Mouse (Mus musculus) stomach, embryonic 14.5 days (tissue): ENCODE measurements around the gene Spdye4a. TPM values are rescaled to one million over a fixed set of nuclear protein-coding genes. Genes with fewer than 3 reads are reported as not detected.
A peak's percentile ranks its signal among the peaks of the same experiment; 100 is the strongest.
"Not testable (repeated sequence)": the region's sequence is repeated elsewhere in the genome, so short reads cannot be mapped to it uniquely, and the experiment has no call there.

Experiments used
- ATAC-seq: fragments of 200-750 bp; cut with Nextera tagmentation; 2 replicates; pipeline ENCODE4 v1.8.0; 2017; ENCODE audit warnings: low read depth, moderate TSS enrichment; ENCODE audit not compliant: insufficient number of reproducible peaks, insufficient read depth, low FRiP score
- H3K27ac ChIP-seq: fragments of 300-500 bp; sonication (generic); 2 replicates; pipeline ENCODE4 v1.5.1; 2014; ENCODE audit warnings: mild to moderate bottlenecking, low read length, moderate library complexity, mixed read lengths
- H3K27me3 ChIP-seq: fragments of 300-500 bp; sonication (generic); 2 replicates; pipeline ENCODE4 v1.6.1; 2014; ENCODE audit warnings: low read length, control low read depth, mixed read lengths; ENCODE audit not compliant: control insufficient read depth, insufficient read depth
- H3K36me3 ChIP-seq: fragments of 300-500 bp; sonication (generic); 2 replicates; pipeline ENCODE4 v1.6.1; 2014; ENCODE audit warnings: mild to moderate bottlenecking, control low read depth, low read length, moderate library complexity, mixed read lengths; ENCODE audit not compliant: control insufficient read depth, insufficient read depth
- H3K4me1 ChIP-seq: fragments of 300-500 bp; sonication (generic); 2 replicates; pipeline ENCODE4 v1.6.1; 2014; ENCODE audit warnings: low read length, control low read depth, mixed read lengths; ENCODE audit not compliant: control insufficient read depth, insufficient read depth
- H3K4me2 ChIP-seq: fragments of 300-500 bp; sonication (generic); replicated peaks from 2 replicates; pipeline ENCODE4 v1.6.1; 2014; ENCODE audit warnings: low read depth, low read length, control low read depth
- H3K4me3 ChIP-seq: fragments of 300-500 bp; sonication (generic); 2 replicates; pipeline ENCODE4 v1.5.1; 2014; ENCODE audit warnings: low read depth, low read length, control low read depth
- H3K9ac ChIP-seq: fragments of 300-500 bp; sonication (generic); replicated peaks from 2 replicates; pipeline ENCODE4 v1.6.1; 2014; ENCODE audit warnings: low read depth, mild to moderate bottlenecking, control low read depth, low read length, moderate library complexity, mixed read lengths
- H3K9me3 ChIP-seq: fragments of 300-500 bp; sonication (generic); 2 replicates; pipeline ENCODE4 v1.6.1; 2016; ENCODE audit warnings: low read depth, low read length, control low read depth; ENCODE audit not compliant: control insufficient read depth
- WGBS: fragments of 180-500 bp; shearing (Covaris S2); extraction: QIAGEN DNeasy Blood & Tissue Kit; methylation state at CpG from one replicate; pipeline ENCODE4 v1.1.7; 2014; 5-methylcytosine and 5-hydroxymethylcytosine counted together
- polyA plus RNA-seq: library from polyadenylated mRNA; unstranded; fragments of >200 nt; fragmentation: Nextera tagmentation; extraction: Ambion mirVana; gene quantifications from 2 replicates; pipeline ENCODE4 v1.2.1, GENCODE M21; 2014

Gene Spdye4a
- polyA plus RNA-seq, 1 experiment from 2014 or later = not detected

GRCm38 (mm10) chr5:143213832-143214231 is 12.9 kb downstream of the Spdye4a start:
- no peaks in the 10 kb centered on the region for H3K27me3 ChIP-seq
- no peaks in the 10 kb centered on the region for H3K9me3 ChIP-seq
- WGBS = 65% methylated on average over 2 of the region's 2 CpGs
- H3K4me3 ChIP-seq = no peak overlapping the region
- no peak overlapping the region for H3K27ac ChIP-seq
- no peak overlapping the region for H3K4me2 ChIP-seq
- ATAC-seq = no peak
- H3K4me1 ChIP-seq = no peaks in the 10 kb centered on the region
- no peak overlapping the region for H3K9ac ChIP-seq
- H3K36me3 ChIP-seq = no peaks in the 10 kb centered on the region

- H3K4me2 ChIP-seq = no peak overlapping the region
- H3K9me3 ChIP-seq = no peaks in the 10 kb centered on the region
- ATAC-seq = no peak
- WGBS = 77% methylated on average over 3 of the region's 3 CpGs
- H3K4me1 ChIP-seq = no peaks in the 10 kb centered on the region
- H3K27me3 ChIP-seq = no peaks in the 10 kb centered on the region
- no peak overlapping the region for H3K27ac ChIP-seq
- no peak overlapping the region for H3K4me3 ChIP-seq
- no peaks in the 10 kb centered on the region for H3K36me3 ChIP-seq
- H3K9ac ChIP-seq = no peak overlapping the region
These were observed 21.7 kb downstream of the Spdye4a start for GRCm38 (mm10) chr5:143205015-143205414.

DNA sequence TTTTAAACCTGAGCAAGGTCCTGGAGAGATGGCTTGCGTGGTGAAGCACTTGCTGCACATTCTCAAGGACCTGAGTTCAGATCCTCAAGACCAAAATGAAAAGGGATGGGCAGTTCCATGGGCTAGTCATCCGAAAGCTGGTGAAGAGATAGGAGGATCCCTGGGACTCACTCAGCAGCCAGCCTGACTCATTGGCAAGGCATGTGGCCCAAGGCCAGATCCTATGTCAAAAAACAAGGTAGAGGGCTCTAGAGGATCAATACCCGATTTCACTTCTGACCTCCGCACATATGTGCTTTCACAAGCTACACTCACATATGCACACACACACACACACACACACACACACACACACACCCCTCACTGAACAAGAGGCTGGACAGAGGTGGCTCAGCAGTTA is 30.2 kb downstream of the Spdye4a start:
- H3K4me2 ChIP-seq = no peak overlapping the region
- H3K27ac ChIP-seq = no peak overlapping the region
- ATAC-seq = no peak
- 87% methylated on average over 4 of the region's 4 CpGs for WGBS
- no peak overlapping the region for H3K4me3 ChIP-seq
- H3K9ac ChIP-seq = no peak overlapping the region
- no peaks in the 10 kb centered on the region for H3K9me3 ChIP-seq
- no peaks in the 10 kb centered on the region for H3K27me3 ChIP-seq
- H3K36me3 ChIP-seq = no peaks in the 10 kb centered on the region
- no peaks in the 10 kb centered on the region for H3K4me1 ChIP-seq

GRCm38 (mm10) chr5:143195166-143195565 is 31.5 kb downstream of the Spdye4a start:
- Histone ChIP-seq H3K27ac (no peak overlapping the region), H3K27me3 (no peaks in the 10 kb centered on the region), H3K4me2 (no peak overlapping the region), H3K4me1 (no peaks in the 10 kb centered on the region), H3K36me3 (no peaks in the 10 kb centered on the region), H3K9me3 (no peaks in the 10 kb centered on the region), H3K9ac (no peak overlapping the region), H3K4me3 (no peak overlapping the region)
- WGBS = 66% methylated on average over 2 of the region's 2 CpGs
- ATAC-seq = no peak

DNA sequence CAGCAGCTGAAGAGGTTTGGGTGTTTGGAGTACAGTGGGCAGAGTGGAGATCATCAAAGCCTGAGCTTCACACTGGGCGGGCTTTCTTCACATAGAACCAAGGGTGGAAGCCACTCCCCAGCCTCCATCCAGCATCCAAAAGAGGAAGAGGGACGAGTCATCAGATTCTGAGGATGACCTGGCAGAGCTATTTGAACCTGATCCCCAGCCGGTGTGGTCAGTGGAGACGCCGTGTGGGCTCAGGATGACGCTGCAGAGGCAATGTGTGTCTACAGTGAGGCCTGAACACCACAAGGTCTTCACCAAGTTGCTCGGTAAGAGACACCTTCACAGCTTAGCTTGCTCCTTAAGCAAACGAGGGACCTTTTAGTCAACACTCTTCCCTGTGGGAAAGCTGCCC is 31.9 kb downstream of the Spdye4a start:
- not testable (repeated sequence) for H3K27me3 ChIP-seq, H3K9ac ChIP-seq, H3K4me3 ChIP-seq, H3K4me2 ChIP-seq, H3K36me3 ChIP-seq, H3K4me1 ChIP-seq, H3K27ac ChIP-seq, ATAC-seq, H3K9me3 ChIP-seq
- WGBS = 51% methylated on average over 8 of the region's 8 CpGs

GRCm38 (mm10) chr5:143192806-143193205 is 33.9 kb downstream of the Spdye4a start:
- Histone ChIP-seq H3K4me3 (no peak overlapping the region), H3K9me3 (no peaks in the 10 kb centered on the region), H3K4me1 (no peaks in the 10 kb centered on the region), H3K4me2 (no peak overlapping the region), H3K27ac (no peak overlapping the region), H3K9ac (no peak overlapping the region), H3K36me3 (no peaks in the 10 kb centered on the region), H3K27me3 (no peaks in the 10 kb centered on the region)
- WGBS = 88% methylated on average over 8 of the region's 8 CpGs
- ATAC-seq = no peak

GRCm38 (mm10) chr5:143188014-143188413 is 38.7 kb downstream of the Spdye4a start:
- not testable (repeated sequence) for H3K4me3 ChIP-seq, H3K4me1 ChIP-seq, H3K27ac ChIP-seq, H3K9ac ChIP-seq, H3K4me2 ChIP-seq, ATAC-seq, H3K36me3 ChIP-seq, H3K27me3 ChIP-seq, H3K9me3 ChIP-seq
- WGBS = no CpG with 5 or more reads among the region's 1 CpGs

- H3K27ac ChIP-seq = peak within 1 kb of the TSS; percentile 71
- ATAC-seq = peak; percentile 95
- 0% methylated on average over 56 of the region's 58 CpGs for WGBS
- peak within 1 kb of the TSS; percentile 91 for H3K9ac ChIP-seq
- peaks cover 21% of the 10 kb centered on the region for H3K36me3 ChIP-seq
- H3K4me3 ChIP-seq = peak within 1 kb of the TSS; percentile 92
- peak within 1 kb of the TSS; percentile 88 for H3K4me2 ChIP-seq
- 0 out of 2 replicates have a peak, but pooled peaks cover 8% of the 10 kb centered on the region for H3K4me1 ChIP-seq
- H3K9me3 ChIP-seq = no peaks in the 10 kb centered on the region
- H3K27me3 ChIP-seq = no peaks in the 10 kb centered on the region
These were observed 46.2 kb downstream of the Spdye4a start, which contains the start of the genes Rbak and Spdye4b for GRCm38 (mm10) chr5:143180255-143181076. Rbak (minus strand) TSS chr5:143180775. Spdye4b (plus strand) TSS chr5:143181017.
